Mouse (Mus musculus) forebrain, embryonic 12.5 days (tissue): ENCODE measurements around the gene Il11ra1. TPM values are rescaled to one million over a fixed set of nuclear protein-coding genes. Genes with fewer than 3 reads are reported as not detected.
"Not testable (repeated sequence)": the region's sequence is repeated elsewhere in the genome, so short reads cannot be mapped to it uniquely, and the experiment has no call there.

Source experiments
- ATAC-seq: fragments of 200-750 bp; cut with Nextera tagmentation; 2 replicates; pipeline ENCODE4 v1.8.0; 2017; ENCODE audit warnings: moderate TSS enrichment; ENCODE audit not compliant: low FRiP score
- H3K27ac ChIP-seq: fragments of 300-500 bp; sonication (generic); 2 replicates; pipeline ENCODE4 v1.5.1; 2016; ENCODE audit warnings: mild to moderate bottlenecking
- H3K27me3 ChIP-seq: fragments of 300-500 bp; sonication (generic); 2 replicates; pipeline ENCODE4 v1.6.1; 2016; ENCODE audit warnings: mild to moderate bottlenecking
- H3K36me3 ChIP-seq: fragments of 300-500 bp; sonication (generic); replicated peaks from 2 replicates; pipeline ENCODE4 v1.6.1; 2016; ENCODE audit warnings: mild to moderate bottlenecking
- H3K4me1 ChIP-seq: fragments of 300-500 bp; sonication (generic); 2 replicates; pipeline ENCODE4 v1.6.1; 2016
- H3K4me2 ChIP-seq: fragments of 300-500 bp; sonication (generic); 2 replicates; pipeline ENCODE4 v1.6.1; 2016; ENCODE audit warnings: mild to moderate bottlenecking, moderate library complexity
- H3K4me3 ChIP-seq: fragments of 300-500 bp; sonication (generic); replicated peaks from 2 replicates; pipeline ENCODE4 v1.5.1; 2016; ENCODE audit warnings: mild to moderate bottlenecking
- H3K9ac ChIP-seq: fragments of 300-500 bp; sonication (generic); 2 replicates; pipeline ENCODE4 v1.6.1; 2016; ENCODE audit warnings: mild to moderate bottlenecking
- H3K9me3 ChIP-seq: fragments of 300-500 bp; sonication (generic); 2 replicates; pipeline ENCODE4 v1.6.1; 2016
- WGBS: fragments of 180-500 bp; shearing (Covaris S2); methylation state at CpG from one replicate; pipeline ENCODE4 v1.1.7; 2016; 5-methylcytosine and 5-hydroxymethylcytosine counted together
- polyA plus RNA-seq: library from polyadenylated mRNA; unstranded; fragments of >200 nt; fragmentation: Nextera tagmentation; extraction: Ambion mirVana; gene quantifications from 2 replicates; pipeline ENCODE4 v1.2.1, GENCODE M21; 2016

Il11ra1 gene
- polyA plus RNA-seq, 1 experiment from 2014 or later = 62.1 TPM

GRCm38 (mm10) chr4:41759206-41759605 is 59.4 kb downstream of the Il11ra1 start:
- WGBS = 89% methylated on average over 9 of the region's 9 CpGs
- Histone ChIP-seq H3K9me3 (no peaks in the 10 kb centered on the region), H3K36me3 (no peaks in the 10 kb centered on the region), H3K4me1 (peaks cover 44% of the 10 kb centered on the region), H3K9ac (no peak overlapping the region), H3K4me2 (no peak overlapping the region), H3K27ac (no peak overlapping the region), H3K4me3 (no peak overlapping the region), H3K27me3 (no peaks in the 10 kb centered on the region)
- ATAC-seq = no peak

- H3K27ac ChIP-seq = 0 out of 2 replicates have a peak overlapping the region, but pooled peaks have one; percentile 64
- WGBS = 40% methylated on average over 6 of the region's 6 CpGs
- H3K4me3 ChIP-seq = peak overlapping the region; percentile 40
- peak overlapping the region; percentile 65 for H3K4me2 ChIP-seq
- H3K27me3 ChIP-seq = no peaks in the 10 kb centered on the region
- H3K9ac ChIP-seq = peak overlapping the region; percentile 5; the same call in 1 of the 2 replicates
- ATAC-seq = no peak
- H3K36me3 ChIP-seq = no peaks in the 10 kb centered on the region
- no peaks in the 10 kb centered on the region for H3K9me3 ChIP-seq
- H3K4me1 ChIP-seq = peaks cover 44% of the 10 kb centered on the region
These were observed 60.0 kb downstream of the Il11ra1 start for GRCm38 (mm10) chr4:41759656-41760287.

- Histone ChIP-seq H3K27me3 (no peaks in the 10 kb centered on the region), H3K36me3 (no peaks in the 10 kb centered on the region), H3K4me2 (peak overlapping the region; percentile 65), H3K9me3 (no peaks in the 10 kb centered on the region), H3K9ac (peak overlapping the region; percentile 60), H3K27ac (peak overlapping the region; percentile 64), H3K4me1 (peaks cover 38% of the 10 kb centered on the region), H3K4me3 (peak overlapping the region; percentile 40)
- ATAC-seq = peak; percentile 82
- 0% methylated on average over 15 of the region's 15 CpGs for WGBS
These were observed 60.5 kb downstream of the Il11ra1 start for GRCm38 (mm10) chr4:41760288-41760721.

GRCm38 (mm10) chr4:41760911-41761310 is 61.1 kb downstream of the Il11ra1 start:
- Histone ChIP-seq H3K4me3 (peak overlapping the region; percentile 40), H3K4me2 (peak overlapping the region; percentile 65), H3K9me3 (no peaks in the 10 kb centered on the region), H3K27me3 (no peaks in the 10 kb centered on the region), H3K4me1 (peaks cover 38% of the 10 kb centered on the region), H3K36me3 (no peaks in the 10 kb centered on the region), H3K9ac (peak overlapping the region; percentile 9; the same call in 1 of the 2 replicates), H3K27ac (peak overlapping the region; percentile 64)
- WGBS = 86% methylated on average over 4 of the region's 4 CpGs
- 0 out of 2 replicates have a peak, but pooled peaks have one; percentile 12 for ATAC-seq

GRCm38 (mm10) chr4:41761680-41762079 is 61.9 kb downstream of the Il11ra1 start:
- no peaks in the 10 kb centered on the region for H3K27me3 ChIP-seq
- H3K4me2 ChIP-seq = peak overlapping the region; percentile 65
- peaks cover 33% of the 10 kb centered on the region for H3K4me1 ChIP-seq
- peak overlapping the region; percentile 64 for H3K27ac ChIP-seq
- H3K9me3 ChIP-seq = no peaks in the 10 kb centered on the region
- ATAC-seq = no peak
- H3K9ac ChIP-seq = no peak overlapping the region
- no peaks in the 10 kb centered on the region for H3K36me3 ChIP-seq
- H3K4me3 ChIP-seq = peak overlapping the region; percentile 40; the same call in 1 of the 2 replicates

GRCm38 (mm10) chr4:41762099-41762687 is 62.4 kb downstream of the Il11ra1 start:
- Histone ChIP-seq H3K4me1 (peaks cover 33% of the 10 kb centered on the region), H3K9ac (no peak overlapping the region), H3K9me3 (no peaks in the 10 kb centered on the region), H3K4me3 (no peak overlapping the region), H3K27me3 (no peaks in the 10 kb centered on the region), H3K4me2 (peak overlapping the region; percentile 65; the same call in 1 of the 2 replicates), H3K36me3 (0 out of 2 replicates have a peak, but pooled peaks cover 4% of the 10 kb centered on the region), H3K27ac (peak overlapping the region; percentile 64)
- ATAC-seq = peak; percentile 37; the same call in 1 of the 2 replicates
- WGBS = 37% methylated on average over 8 of the region's 8 CpGs

GRCm38 (mm10) chr4:41762688-41763114 is 62.9 kb downstream of the Il11ra1 start:
- not testable (repeated sequence) for H3K9ac ChIP-seq, H3K4me3 ChIP-seq, ATAC-seq, H3K9me3 ChIP-seq, H3K27me3 ChIP-seq, H3K36me3 ChIP-seq
- peaks cover 33% of the 10 kb centered on the region for H3K4me1 ChIP-seq
- WGBS = 49% methylated on average over 8 of the region's 8 CpGs
- H3K27ac ChIP-seq = peak overlapping the region; percentile 64
- H3K4me2 ChIP-seq = 0 out of 2 replicates have a peak overlapping the region, but pooled peaks have one; percentile 3

GRCm38 (mm10) chr4:41763176-41763575 is 63.4 kb downstream of the Il11ra1 start:
- WGBS = 78% methylated on average over 4 of the region's 6 CpGs
- ATAC-seq, H3K4me2 ChIP-seq, H3K4me3 ChIP-seq, H3K9ac ChIP-seq, H3K9me3 ChIP-seq, H3K27ac ChIP-seq, H3K27me3 ChIP-seq, H3K36me3 ChIP-seq: not testable (repeated sequence)
- H3K4me1 ChIP-seq = peaks cover 33% of the 10 kb centered on the region

GRCm38 (mm10) chr4:41767301-41767700 is 67.5 kb downstream of the Il11ra1 start:
- not testable (repeated sequence) for H3K27me3 ChIP-seq, ATAC-seq, H3K4me2 ChIP-seq, H3K4me3 ChIP-seq, H3K4me1 ChIP-seq, H3K36me3 ChIP-seq, H3K9me3 ChIP-seq, H3K9ac ChIP-seq, H3K27ac ChIP-seq
- 86% methylated on average over 10 of the region's 10 CpGs for WGBS

GRCm38 (mm10) chr4:41772946-41773345 is 73.2 kb downstream of the Il11ra1 start:
- not testable (repeated sequence) for ATAC-seq, H3K27me3 ChIP-seq, H3K36me3 ChIP-seq, H3K27ac ChIP-seq, H3K4me1 ChIP-seq, H3K9ac ChIP-seq, H3K9me3 ChIP-seq
- peak overlapping the region; percentile 30 for H3K4me3 ChIP-seq
- 8% methylated on average over 7 of the region's 16 CpGs for WGBS
- peak overlapping the region; percentile 42 for H3K4me2 ChIP-seq

- Histone ChIP-seq H3K27ac (peak overlapping the region; percentile 53; the same call in 1 of the 2 replicates), H3K9ac (peak overlapping the region; percentile 54), H3K4me3 (peak overlapping the region; percentile 47), H3K4me2 (peak overlapping the region; percentile 53)
- H3K36me3 ChIP-seq, H3K9me3 ChIP-seq, H3K27me3 ChIP-seq, H3K4me1 ChIP-seq, ATAC-seq: not testable (repeated sequence)
- WGBS = under 1% methylated on average over 23 of the region's 25 CpGs
These were observed 73.7 kb downstream of the Il11ra1 start for GRCm38 (mm10) chr4:41773502-41773901.

- ATAC-seq, H3K9me3 ChIP-seq: not testable (repeated sequence)
These were observed 74.2 kb downstream of the Il11ra1 start, which contains the start of gene Ccl27a for GRCm38 (mm10) chr4:41774002-41774401. Gene Ccl27a, minus strand, starts transcription at chr4:41774247.

More at GRCm38 (mm10) chr4:41774002-41774401, 74.2 kb downstream of the Il11ra1 start, which contains the start of gene Ccl27a:
- 2% methylated on average over 12 of the region's 14 CpGs for WGBS
- H3K27ac ChIP-seq = peak within 1 kb of the TSS; percentile 53; the same call in 1 of the 2 replicates
- H3K4me2 ChIP-seq = peak within 1 kb of the TSS; percentile 53
- H3K4me1 ChIP-seq, H3K27me3 ChIP-seq, H3K36me3 ChIP-seq: not testable (repeated sequence)
- H3K4me3 ChIP-seq = peak within 1 kb of the TSS; percentile 47
- H3K9ac ChIP-seq = peak within 1 kb of the TSS; percentile 54
